Mouse (Mus musculus) intestine, embryonic 14.5 days (tissue): Measurements from ENCODE around the gene Pdlim5. TPM values are rescaled to one million over a fixed set of nuclear protein-coding genes. Genes with fewer than 3 reads are reported as not detected.

Experiments used
- ATAC-seq: fragments of 200-750 bp; cut with Nextera tagmentation; replicated peaks from 2 replicates; pipeline ENCODE4 v1.8.0; 2017; ENCODE audit warnings: low read depth, moderate number of reproducible peaks, moderate TSS enrichment, moderate library complexity; ENCODE audit not compliant: low FRiP score, low TSS enrichment
- DNase-seq: peaks from one replicate; pipeline ENCODE4 v3.0.0-alpha.2; 2018; ENCODE audit warnings: low spot score
- H3K27ac ChIP-seq: fragments of 300-500 bp; sonication (generic); 2 replicates; pipeline ENCODE4 v1.5.1; 2014; ENCODE audit warnings: low read depth, mild to moderate bottlenecking, control low read depth
- H3K27me3 ChIP-seq: fragments of 300-500 bp; sonication (generic); replicated peaks from 2 replicates; pipeline ENCODE4 v1.6.1; 2014; ENCODE audit warnings: low read length, control low read depth; ENCODE audit not compliant: control insufficient read depth, insufficient read depth
- H3K36me3 ChIP-seq: fragments of 300-500 bp; sonication (generic); 2 replicates; pipeline ENCODE4 v1.6.1; 2014; ENCODE audit warnings: low read length, control low read depth; ENCODE audit not compliant: control insufficient read depth, insufficient read depth
- H3K4me1 ChIP-seq: fragments of 300-500 bp; sonication (generic); replicated peaks from 2 replicates; pipeline ENCODE4 v1.6.1; 2014; ENCODE audit warnings: low read length, control low read depth, mixed read lengths; ENCODE audit not compliant: control insufficient read depth, insufficient read depth
- H3K4me2 ChIP-seq: fragments of 300-500 bp; sonication (generic); 2 replicates; pipeline ENCODE4 v1.6.1; 2014; ENCODE audit warnings: low read length
- H3K4me3 ChIP-seq: fragments of 300-500 bp; sonication (generic); 2 replicates; pipeline ENCODE4 v1.5.1; 2014; ENCODE audit warnings: low read depth, low read length, control low read depth, mixed read lengths
- H3K9ac ChIP-seq: fragments of 300-500 bp; sonication (generic); 2 replicates; pipeline ENCODE4 v1.6.1; 2014; ENCODE audit warnings: mild to moderate bottlenecking, low read length
- H3K9me3 ChIP-seq: fragments of 300-500 bp; sonication (generic); 2 replicates; pipeline ENCODE4 v1.6.1; 2016; ENCODE audit warnings: low read length, control low read depth; ENCODE audit not compliant: control insufficient read depth
- WGBS: fragments of 180-500 bp; shearing (Covaris S2); extraction: QIAGEN DNeasy Blood & Tissue Kit; methylation state at CpG from one replicate; pipeline ENCODE4 v1.1.7; 2014; 5-methylcytosine and 5-hydroxymethylcytosine counted together
- polyA plus RNA-seq: library from polyadenylated mRNA; unstranded; fragments of >200 nt; fragmentation: Nextera tagmentation; extraction: Ambion mirVana; gene quantifications from 2 replicates; pipeline ENCODE4 v1.2.1, GENCODE M21; 2014

The Pdlim5 gene
- polyA plus RNA-seq, 1 experiment from 2014 or later, result 33.2 TPM

- Histone ChIP-seq H3K4me3 (no peak overlapping the region), H3K4me2 (no peak overlapping the region), H3K27me3 (no peaks in the 10 kb centered on the region), H3K4me1 (no peaks in the 10 kb centered on the region), H3K9ac (no peak overlapping the region), H3K36me3 (no peaks in the 10 kb centered on the region), H3K9me3 (no peaks in the 10 kb centered on the region), H3K27ac (no peak overlapping the region)
- DNase-seq, result no peak
- ATAC-seq, result no peak
- 88% methylated on average over 7 of the region's 7 CpGs for WGBS
These were observed 172.9 kb downstream of the Pdlim5 start for GRCm38 (mm10) chr3:142222471-142223103.

- Histone ChIP-seq H3K27me3 (no peaks in the 10 kb centered on the region), H3K9me3 (no peaks in the 10 kb centered on the region), H3K4me2 (no peak overlapping the region), H3K9ac (no peak overlapping the region), H3K36me3 (no peaks in the 10 kb centered on the region), H3K4me1 (no peaks in the 10 kb centered on the region), H3K4me3 (no peak overlapping the region), H3K27ac (no peak overlapping the region)
- WGBS, result 76% methylated on average over 9 of the region's 9 CpGs
- no peak for DNase-seq
- no peak for ATAC-seq
These were observed 175.6 kb downstream of the Pdlim5 start for GRCm38 (mm10) chr3:142219910-142220309.

GRCm38 (mm10) chr3:142212821-142213220 is 182.7 kb downstream of the Pdlim5 start:
- H3K4me1 ChIP-seq, result no peaks in the 10 kb centered on the region
- H3K4me3 ChIP-seq, result no peak overlapping the region
- H3K9ac ChIP-seq, result no peak overlapping the region
- H3K27ac ChIP-seq, result no peak overlapping the region
- DNase-seq (no peak), ATAC-seq (no peak)
- H3K27me3 ChIP-seq, result no peaks in the 10 kb centered on the region
- no peaks in the 10 kb centered on the region for H3K9me3 ChIP-seq
- no peak overlapping the region for H3K4me2 ChIP-seq
- 69% methylated on average over 2 of the region's 2 CpGs for WGBS
- H3K36me3 ChIP-seq, result no peaks in the 10 kb centered on the region

- ATAC-seq (no peak), DNase-seq (no peak)
- Histone ChIP-seq H3K27ac (no peak overlapping the region), H3K9me3 (no peaks in the 10 kb centered on the region), H3K4me1 (no peaks in the 10 kb centered on the region), H3K4me2 (no peak overlapping the region), H3K36me3 (no peaks in the 10 kb centered on the region), H3K9ac (no peak overlapping the region), H3K27me3 (no peaks in the 10 kb centered on the region), H3K4me3 (no peak overlapping the region)
- 73% methylated on average over 3 of the region's 3 CpGs for WGBS
These were observed 183.3 kb downstream of the Pdlim5 start for GRCm38 (mm10) chr3:142212186-142212585.

- Histone ChIP-seq H3K27me3 (no peaks in the 10 kb centered on the region), H3K4me1 (no peaks in the 10 kb centered on the region), H3K9ac (no peak overlapping the region), H3K27ac (no peak overlapping the region), H3K4me2 (no peak overlapping the region), H3K36me3 (no peaks in the 10 kb centered on the region), H3K4me3 (no peak overlapping the region), H3K9me3 (no peaks in the 10 kb centered on the region)
- 61% methylated on average over 6 of the region's 6 CpGs for WGBS
- no peak for ATAC-seq
- no peak for DNase-seq
These were observed 185.5 kb downstream of the Pdlim5 start for GRCm38 (mm10) chr3:142209981-142210380.

GRCm38 (mm10) chr3:142209057-142209456 is 186.4 kb downstream of the Pdlim5 start:
- no peak for ATAC-seq
- Histone ChIP-seq H3K27me3 (no peaks in the 10 kb centered on the region), H3K9ac (no peak overlapping the region), H3K4me1 (no peaks in the 10 kb centered on the region), H3K36me3 (no peaks in the 10 kb centered on the region), H3K4me2 (no peak overlapping the region), H3K9me3 (no peaks in the 10 kb centered on the region), H3K4me3 (no peak overlapping the region), H3K27ac (no peak overlapping the region)
- no peak for DNase-seq
- 90% methylated on average over 11 of the region's 11 CpGs for WGBS

GRCm38 (mm10) chr3:142207488-142207887 is 188.0 kb downstream of the Pdlim5 start:
- no peaks in the 10 kb centered on the region for H3K9me3 ChIP-seq
- no peaks in the 10 kb centered on the region for H3K4me1 ChIP-seq
- WGBS, result 86% methylated on average over 6 of the region's 6 CpGs
- H3K4me3 ChIP-seq, result no peak overlapping the region
- H3K27ac ChIP-seq, result no peak overlapping the region
- no peaks in the 10 kb centered on the region for H3K27me3 ChIP-seq
- H3K4me2 ChIP-seq, result no peak overlapping the region
- no peak for ATAC-seq
- no peak overlapping the region for H3K9ac ChIP-seq
- DNase-seq, result no peak
- H3K36me3 ChIP-seq, result no peaks in the 10 kb centered on the region

- no peaks in the 10 kb centered on the region for H3K27me3 ChIP-seq
- H3K4me1 ChIP-seq, result no peaks in the 10 kb centered on the region
- no peak overlapping the region for H3K4me2 ChIP-seq
- H3K36me3 ChIP-seq, result no peaks in the 10 kb centered on the region
- no peak overlapping the region for H3K4me3 ChIP-seq
- 70% methylated on average over 3 of the region's 3 CpGs for WGBS
- no peak overlapping the region for H3K27ac ChIP-seq
- no peak for ATAC-seq
- DNase-seq, result no peak
- H3K9me3 ChIP-seq, result no peaks in the 10 kb centered on the region
- no peak overlapping the region for H3K9ac ChIP-seq
These were observed 189.2 kb downstream of the Pdlim5 start for GRCm38 (mm10) chr3:142206316-142206715.

GRCm38 (mm10) chr3:142196142-142196541 is 199.4 kb downstream of the Pdlim5 start:
- H3K27me3 ChIP-seq, result no peaks in the 10 kb centered on the region
- H3K27ac ChIP-seq, result no peak overlapping the region
- 89% methylated on average over 8 of the region's 8 CpGs for WGBS
- ATAC-seq (no peak), DNase-seq (no peak)
- H3K4me1 ChIP-seq, result no peaks in the 10 kb centered on the region
- H3K4me2 ChIP-seq, result no peak overlapping the region
- no peaks in the 10 kb centered on the region for H3K36me3 ChIP-seq
- H3K9ac ChIP-seq, result no peak overlapping the region
- H3K4me3 ChIP-seq, result no peak overlapping the region
- no peaks in the 10 kb centered on the region for H3K9me3 ChIP-seq
